Mouse (Mus musculus) thymus, adult 18-20 months (tissue): ENCODE measurements around the gene P3h4.

Experiments
- DNase-seq, 2 experiments: peaks; one replicate each; pipeline ENCODE4 v3.0.0; 2022; ENCODE audit warnings: mixed read lengths in 2 of 2

Gene P3h4

DNA sequence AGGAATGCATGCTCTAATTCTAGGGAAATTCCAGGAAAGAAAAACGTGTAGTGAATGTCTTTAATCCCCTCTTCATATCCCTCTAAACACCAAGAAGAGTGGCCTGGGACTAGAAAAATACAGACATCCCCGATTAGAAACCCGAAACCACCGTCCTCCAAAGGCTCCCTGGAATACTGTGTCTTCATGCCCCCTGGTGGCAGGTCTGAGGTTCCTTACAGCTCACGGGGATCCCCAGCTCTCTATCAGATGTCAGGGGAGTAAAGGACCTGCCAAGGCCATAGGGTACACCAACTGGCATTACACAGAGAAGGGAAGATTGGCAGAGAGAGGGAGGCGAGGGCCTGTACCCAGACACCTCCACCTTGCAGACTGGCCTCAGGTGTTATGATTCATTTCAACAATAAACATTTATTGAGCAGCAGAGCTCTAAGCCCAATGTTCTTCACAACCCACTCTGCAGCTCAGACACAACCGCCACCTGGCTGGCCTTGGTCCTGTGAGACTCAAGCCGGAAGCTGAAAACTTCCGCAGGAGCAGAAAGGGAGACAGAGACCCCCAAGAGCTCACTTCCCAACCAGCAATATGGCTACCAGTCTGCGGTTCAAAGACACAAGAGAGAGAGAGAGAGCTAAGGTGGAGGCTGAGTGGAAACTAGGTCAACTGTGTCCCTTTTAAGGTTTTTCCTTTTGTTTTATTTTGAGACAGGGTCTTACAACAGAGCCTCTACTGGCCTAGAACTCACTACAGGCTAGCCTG lies 6.4 kb downstream of the P3h4 start:
- peak; percentile 45 to 72 for DNase-seq

DNA sequence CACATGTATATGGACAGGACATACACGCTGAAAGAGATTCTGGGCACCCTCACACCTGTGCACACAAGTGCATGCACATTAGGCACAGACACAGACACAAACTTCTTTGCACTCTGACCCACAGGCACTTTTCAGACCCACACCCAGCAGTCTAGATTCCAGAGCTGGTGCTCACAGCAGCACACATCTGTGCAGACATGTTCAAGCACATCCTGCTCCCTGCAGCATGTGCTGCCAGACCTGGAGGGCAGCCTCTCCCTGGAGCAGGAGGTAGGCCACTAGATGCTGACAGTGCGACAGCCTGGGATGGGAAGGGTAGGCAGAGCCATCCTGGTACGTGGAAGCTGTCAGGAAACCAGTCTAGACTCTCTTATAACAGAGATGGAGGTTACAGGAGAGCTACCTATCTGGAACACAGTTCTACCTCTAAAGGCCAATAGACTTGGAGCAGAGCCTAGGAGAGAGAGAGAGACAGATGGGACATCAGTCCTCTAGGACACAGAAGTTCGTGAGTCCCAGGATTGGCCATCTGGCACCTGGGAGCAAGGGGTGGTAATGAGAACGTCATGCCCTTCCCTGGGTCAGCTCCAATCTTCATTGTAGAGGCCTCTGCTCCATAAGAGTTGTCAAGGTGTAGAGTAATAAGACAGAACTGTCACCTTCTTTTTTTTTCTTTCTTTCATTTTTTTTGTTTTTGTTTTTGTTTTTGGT lies 7.5 kb downstream of the P3h4 start:
- no peak for DNase-seq

DNA sequence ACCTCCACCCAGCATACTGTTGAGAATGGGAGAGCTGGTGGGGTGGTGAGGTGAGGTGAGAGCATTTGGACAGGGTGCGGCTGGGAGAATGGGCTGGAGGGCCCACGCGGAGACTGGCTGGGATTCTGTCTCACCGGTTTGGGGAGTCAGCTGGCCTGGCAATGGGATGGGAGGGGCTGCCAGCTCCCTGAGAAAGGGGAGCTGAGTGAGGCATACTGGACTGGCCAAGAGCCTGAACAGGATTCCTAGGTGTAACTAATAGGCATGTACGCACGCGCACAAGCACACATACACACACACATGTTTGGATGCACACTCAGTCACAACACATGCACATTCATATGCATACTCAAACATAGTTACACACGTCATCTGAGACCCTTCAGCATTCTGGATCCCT lies 8.4 kb downstream of the P3h4 start:
- DNase-seq = no peak

- DNase-seq = no peak
Measured at GRCm38 (mm10) chr11:100404456-100405074, 10.1 kb downstream of the P3h4 start.

- no peak for DNase-seq
Measured at GRCm38 (mm10) chr11:100403445-100404134, 11.0 kb downstream of the P3h4 start.

DNA sequence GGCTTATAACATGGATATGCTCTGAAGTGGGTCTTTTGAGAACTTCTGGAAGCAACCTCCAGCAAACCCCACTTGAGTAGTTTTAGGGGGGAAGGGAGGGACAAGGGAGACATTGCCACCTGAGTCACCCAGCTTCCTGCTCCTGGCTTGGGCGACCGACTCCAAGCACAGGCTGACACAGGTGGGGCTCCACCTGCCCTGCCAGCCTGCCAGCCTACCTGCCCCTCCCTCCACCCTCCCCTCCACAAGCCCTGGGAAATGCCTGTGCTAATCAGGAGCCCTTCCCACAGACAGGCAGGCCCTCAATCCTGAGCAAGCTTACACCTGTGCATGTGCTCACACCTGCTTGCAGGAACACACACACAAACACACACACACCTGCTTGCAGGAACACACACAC lies 12.0 kb downstream of the P3h4 start:
- DNase-seq = no peak

DNA sequence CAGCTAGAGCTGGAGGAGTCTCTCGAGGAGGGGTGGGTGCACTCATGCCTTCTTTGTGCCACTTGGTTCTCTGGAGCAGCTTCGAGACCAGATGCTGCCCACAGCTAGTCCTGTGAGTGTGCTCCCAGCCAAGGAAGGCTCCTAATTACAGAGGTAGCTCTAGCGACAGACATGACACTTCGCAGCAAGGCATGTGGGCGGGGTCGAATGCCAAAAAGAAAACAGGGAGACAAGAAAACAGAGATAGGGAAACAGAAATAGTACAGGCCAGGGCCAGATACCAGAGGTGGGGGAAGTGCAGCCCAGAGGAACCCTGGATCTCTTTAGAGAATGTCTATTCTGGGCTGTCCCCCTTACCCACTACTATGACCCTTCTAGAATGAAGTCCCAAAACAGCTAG lies 12.4 kb downstream of the P3h4 start:
- no peak for DNase-seq

GRCm38 (mm10) chr11:100400842-100401241 lies 13.8 kb downstream of the P3h4 start:
- DNase-seq = no peak

DNA sequence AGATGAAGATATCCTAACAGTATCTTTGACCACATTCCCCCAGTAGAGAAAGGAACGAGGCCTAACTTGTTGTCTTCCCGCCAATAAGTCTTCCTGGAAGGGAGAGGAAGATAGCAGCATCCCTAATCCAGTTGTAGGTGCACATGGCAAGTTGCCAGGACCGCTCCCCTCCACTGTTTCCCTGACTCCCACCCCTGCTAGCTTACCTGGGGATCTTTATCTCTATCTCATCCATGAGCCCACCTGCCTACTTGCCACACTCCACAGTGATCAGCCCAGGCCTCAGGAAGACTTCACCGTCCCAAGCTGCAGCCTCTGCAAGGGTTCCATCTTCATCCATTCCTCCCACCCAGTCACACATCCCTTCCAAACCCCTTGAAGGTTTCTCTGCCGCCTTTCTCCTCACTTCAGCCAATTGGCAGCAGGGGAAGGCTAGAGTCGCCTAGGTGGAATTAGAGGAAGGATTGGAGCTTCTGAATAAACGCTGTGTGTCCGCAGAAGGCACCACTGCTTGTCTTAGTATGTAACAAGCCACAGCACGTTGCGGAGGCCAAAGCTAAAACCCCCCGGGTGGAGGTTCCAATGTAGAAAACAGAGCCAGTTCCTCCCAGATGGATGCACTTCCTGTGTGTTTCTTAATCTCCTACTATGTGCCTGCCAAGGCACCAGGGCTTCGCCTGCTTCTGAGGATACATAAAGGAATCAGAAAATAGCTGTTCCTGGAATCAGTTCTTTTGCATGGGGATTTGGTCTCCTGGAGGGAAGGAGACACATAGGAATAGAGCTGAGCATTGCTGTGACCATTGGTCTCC lies 14.7 kb downstream of the P3h4 start:
- DNase-seq = no peak

GRCm38 (mm10) chr11:100399320-100399719 lies 15.3 kb downstream of the P3h4 start:
- peak in 1 of 2 experiments; percentile 60 for DNase-seq

DNA sequence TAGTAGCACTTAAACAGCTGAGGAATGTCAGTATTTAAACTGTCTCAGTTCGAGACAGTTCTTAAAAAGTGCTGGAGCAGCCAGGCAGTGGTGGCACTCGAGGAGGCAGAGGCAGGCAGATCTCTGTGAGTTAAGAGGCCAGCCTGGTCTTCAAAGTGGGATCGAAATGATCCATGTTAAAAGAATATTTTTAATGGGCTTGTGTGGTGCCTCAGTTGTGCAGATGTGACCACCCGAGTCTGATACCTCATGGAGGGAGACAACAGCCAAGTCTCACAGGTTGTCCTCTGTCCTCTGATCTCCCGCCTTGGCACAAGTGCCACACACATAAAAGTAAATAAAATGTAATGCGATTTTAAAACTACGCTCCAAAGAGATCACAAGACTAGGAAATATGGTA lies 16.1 kb downstream of the P3h4 start:
- DNase-seq = no peak

DNA sequence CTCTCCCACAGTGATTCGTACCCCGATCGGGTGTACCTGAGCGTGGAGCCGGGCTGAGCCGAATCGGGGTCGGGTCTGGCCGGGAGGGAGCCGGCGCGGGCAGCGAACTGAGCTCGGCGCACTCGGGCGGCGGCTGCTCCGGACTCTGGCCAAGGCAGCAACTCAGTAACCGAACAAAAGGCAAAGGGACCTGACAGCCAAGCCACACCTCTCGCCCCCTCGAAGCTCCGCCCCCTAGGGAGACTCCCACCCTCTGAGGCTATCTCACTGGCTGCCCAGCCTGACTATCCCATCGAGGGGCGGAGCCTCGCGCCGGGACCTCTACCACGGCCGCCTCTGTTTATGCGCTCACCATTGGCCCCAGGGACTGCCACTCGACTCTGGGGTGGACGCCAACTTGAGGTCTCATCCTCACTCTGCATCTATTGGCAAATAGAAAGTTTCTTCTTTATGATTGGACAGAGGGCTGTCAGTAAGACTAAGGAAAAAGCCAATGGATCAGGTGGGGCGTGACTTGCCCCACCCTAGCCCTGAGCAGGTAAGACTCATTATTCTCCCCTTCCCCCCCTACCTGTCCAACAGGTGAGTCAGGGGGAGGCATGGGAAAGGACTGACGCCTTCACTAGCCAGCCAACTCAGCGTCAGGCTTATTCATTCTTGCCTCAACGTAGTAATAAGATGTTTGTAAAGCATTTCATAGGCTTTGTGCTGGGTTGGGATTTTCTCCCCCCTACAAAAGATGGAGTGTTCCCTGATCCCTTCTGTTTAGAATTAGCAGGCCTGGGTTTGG lies 16.8 kb downstream of the P3h4 start, which contains the start of gene Jup:
Gene Jup, minus strand, starts transcription at position 164 of the 790 bp plus-strand sequence.
- peak; percentile 90 to 94 for DNase-seq

DNA sequence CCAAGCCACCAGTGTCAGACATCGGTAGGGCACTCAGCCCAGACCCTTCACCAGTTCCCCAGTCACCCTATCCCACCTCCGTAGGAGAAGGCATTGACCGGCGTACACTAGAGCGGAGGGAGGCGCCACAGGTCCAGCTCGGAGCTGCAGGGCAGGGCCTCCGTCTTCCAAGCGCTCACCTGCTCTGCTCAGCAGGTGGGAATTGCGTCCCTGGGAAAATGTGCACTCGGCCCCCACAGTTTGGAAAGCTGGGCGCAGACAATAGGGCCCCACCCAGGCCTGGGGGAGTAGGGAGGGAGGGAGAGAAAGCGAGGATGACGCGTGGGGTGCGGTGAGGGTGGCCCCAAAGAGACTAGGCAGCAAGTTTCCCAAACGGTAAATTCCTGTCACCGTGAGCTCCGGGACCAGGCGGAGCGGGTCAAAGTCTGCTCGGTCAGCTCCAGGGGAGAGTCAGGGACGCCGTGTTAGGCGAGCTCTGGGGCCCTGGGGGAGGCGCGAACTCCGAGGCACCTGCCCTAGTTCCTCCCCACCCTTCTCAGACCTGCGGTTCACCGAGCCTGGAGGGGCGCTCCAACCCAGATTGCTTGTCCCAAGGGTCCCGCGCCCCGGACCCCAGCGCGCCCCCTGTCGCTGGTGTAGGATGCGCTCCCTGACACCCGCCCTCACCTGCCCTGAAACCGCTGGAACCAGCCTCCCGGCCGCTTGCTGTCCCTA lies 17.6 kb downstream of the P3h4 start:
- DNase-seq = peak in 1 of 2 experiments; percentile 58

DNA sequence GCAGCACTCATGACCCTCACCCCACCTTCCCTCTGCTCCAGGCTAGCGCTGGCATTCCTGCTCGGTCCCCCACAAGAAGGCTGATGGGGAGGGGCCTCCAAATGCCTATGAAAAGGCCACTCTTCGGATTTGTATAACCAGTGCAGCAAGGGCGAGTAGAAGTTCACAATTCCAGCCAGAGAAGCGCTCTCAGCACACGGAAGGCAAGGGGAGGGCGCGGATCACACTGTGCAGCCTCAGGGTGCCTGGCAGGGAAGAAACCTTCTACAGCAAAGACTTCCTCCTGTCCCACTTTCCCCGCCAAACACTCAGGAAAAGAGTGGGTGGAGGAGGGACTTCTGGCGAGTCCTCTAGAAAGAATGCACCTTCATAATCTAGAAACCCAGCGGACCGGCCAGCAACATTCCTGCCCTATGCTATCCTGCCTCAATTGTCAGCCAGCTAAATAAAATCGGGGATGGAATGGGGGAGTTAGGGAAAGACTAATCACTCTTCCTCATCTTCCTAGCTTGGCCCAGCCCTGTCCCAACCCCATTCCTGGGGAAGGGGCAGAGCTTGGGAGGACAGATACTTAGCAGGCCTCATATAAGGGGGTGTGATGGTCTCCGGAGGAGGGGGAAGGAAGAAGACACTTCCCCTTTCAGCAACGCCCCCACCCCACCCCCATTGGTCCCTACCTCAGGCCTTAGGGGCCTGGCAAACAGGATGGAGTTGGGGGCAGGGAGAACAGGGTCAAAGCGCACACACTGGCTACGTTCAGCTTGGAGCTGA lies 18.6 kb downstream of the P3h4 start:
- no peak for DNase-seq

DNA sequence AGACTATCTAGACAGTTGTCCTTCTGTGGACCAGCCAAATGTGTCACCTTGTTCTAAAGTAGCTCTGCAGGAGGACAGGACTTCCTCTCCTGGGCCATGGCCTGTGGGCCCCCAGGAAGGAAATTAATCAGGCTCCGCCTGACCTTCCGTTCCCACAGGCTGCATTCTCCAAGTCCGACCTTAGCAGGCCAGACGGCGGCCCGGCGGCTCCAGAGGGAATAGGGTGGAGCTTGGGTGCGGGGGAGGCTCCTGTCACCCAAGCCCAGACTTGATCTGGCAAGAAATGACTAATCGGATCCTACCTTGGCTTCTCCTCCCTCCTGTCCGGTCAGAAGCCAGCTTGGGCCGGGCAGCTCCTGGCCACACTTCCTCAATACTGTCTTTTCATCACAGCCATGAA lies 19.4 kb downstream of the P3h4 start:
- DNase-seq = no peak

DNA sequence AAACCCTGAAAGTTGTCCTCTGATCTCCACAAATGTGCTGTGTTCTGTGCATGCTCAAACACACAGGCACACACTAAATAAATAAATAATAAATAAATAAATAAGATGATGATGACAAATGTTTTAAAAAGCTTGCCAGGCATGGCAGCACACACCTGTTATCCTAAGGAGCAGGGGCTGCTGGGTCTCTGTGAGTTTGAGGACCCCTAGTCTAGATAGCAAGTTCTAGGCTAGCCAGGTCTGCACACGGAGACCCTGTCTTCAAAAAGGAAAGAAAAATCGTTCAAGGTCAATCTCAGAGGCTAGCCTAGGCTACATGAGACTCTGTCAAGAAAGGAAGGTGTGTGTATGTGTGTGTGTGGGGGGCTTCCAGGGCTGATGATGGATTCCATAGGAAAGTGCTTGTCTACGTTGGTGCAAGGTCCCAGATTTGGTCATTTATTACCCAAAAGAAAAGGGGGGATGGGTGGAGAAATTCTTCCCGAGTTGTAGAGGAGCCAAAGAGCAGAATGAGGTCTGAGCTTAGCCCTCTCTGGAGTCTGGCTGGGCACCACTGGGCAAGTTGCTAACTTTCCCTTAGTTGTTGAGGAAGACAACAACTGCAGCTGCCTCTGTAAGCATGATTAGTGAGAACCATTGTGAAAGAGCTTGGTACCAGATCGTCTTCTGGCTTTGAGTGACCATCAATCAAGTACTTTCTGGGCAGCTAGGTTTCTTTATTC lies 20.1 kb downstream of the P3h4 start:
- no peak for DNase-seq

GRCm38 (mm10) chr11:100393733-100394132 lies 20.9 kb downstream of the P3h4 start:
- peak in 1 of 2 experiments; percentile 23 for DNase-seq

DNA sequence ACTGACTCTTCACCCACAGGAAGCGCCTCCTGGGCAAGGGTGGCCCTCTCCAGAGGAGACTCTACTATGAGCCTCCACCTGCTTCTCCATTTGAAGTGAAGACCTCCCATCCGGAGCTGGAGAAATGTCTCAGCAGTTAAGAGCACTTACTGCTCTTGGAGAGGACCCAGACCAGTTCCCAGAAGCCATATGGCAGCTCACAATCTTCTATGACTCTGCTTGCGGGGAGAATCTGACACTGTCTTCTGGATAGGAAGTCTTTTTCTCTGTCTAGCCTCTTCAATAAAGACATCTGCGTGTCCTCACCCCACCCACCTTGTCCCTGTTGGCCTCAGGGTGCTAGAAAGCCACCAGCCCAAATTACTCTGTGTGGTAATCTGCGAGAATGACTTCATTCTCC lies 21.7 kb downstream of the P3h4 start:
- DNase-seq = no peak

DNA sequence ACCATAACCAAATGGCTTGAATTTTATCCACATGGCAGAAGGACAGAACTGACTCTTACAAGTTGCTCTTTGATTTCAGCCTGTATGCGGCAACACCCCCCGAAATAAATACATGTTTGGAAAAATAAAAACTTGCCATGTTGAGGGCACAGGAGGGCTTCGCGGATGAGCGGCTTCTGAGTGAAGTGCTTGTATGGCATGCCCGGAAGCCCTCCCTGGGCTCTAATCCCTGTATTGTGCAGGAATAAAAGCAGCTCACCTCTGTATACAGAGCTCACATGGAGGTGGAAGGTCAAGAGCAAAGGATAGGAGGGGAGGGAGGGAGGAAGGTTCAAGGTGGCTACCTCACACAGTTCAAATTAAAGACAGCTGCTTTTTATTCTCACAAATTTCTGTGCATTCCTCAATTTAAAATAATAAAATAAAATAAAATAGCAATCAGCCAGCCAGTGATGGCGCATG lies 22.7 kb downstream of the P3h4 start:
- DNase-seq = no peak
